Mouse (Mus musculus) liver, embryonic 18 days (tissue): ENCODE results near the gene Sde2. TPM values are rescaled to one million over a fixed set of nuclear protein-coding genes. Genes with fewer than 3 reads are reported as not detected.

Experiments
- polyA plus RNA-seq: library from polyadenylated mRNA; depleted of rRNA; stranded (reverse); fragments of >200 nt; gene quantifications from 2 replicates; pipeline ENCODE4 v1.2.3, GENCODE M21; 2012; rRNA removed

Sde2 gene
- polyA plus RNA-seq: 11.2 TPM in 2 replicates

DNA sequence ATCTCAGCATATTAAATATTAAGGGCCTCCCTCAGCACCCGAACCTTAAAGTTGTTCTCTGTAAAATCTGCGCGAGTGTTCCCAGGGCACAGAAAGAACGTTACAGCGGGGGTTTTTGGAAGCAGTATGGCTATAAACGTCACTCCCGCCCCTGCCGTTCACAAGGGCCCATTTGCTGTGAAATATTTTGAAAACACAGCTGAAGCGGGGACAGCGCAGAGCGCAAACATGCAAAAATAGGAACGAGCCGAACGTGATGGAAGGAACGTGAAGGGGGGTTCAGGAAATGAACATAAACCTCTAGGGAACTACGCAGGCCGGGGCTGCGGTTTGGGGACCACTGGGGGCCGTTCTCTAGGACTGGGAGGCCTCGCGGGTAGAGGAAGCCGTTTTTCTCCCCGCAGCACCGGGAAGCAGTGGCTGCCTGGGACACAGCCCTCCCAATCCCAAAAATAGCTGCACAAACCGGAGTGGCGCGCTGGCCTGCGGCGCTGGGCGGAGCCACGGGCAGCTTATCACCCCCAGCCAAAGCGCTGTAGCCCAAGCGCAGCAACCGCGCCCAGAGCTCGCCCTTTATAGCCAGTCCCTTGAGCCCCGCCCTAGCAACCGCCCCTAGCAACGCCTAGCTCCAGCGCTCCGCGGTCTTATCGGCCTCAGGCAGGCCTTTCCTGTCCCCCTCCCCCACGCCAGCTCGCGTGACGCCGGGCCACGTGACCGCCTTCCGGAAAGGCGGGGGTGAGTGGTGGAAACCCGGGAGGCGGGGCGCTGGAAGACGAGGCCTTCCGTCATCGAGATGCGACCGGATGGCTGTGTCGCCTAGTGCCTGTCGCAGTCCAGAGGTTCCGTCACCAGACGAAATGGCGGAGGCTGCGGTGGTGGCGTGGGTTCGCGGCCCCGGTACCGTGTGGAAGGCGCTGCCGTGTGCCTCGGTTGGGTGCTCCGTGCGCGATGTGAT is at the start of gene Sde2:
TSS of gene Sde2 (plus strand) at position 812 of the 955 bp plus-strand sequence.

DNA sequence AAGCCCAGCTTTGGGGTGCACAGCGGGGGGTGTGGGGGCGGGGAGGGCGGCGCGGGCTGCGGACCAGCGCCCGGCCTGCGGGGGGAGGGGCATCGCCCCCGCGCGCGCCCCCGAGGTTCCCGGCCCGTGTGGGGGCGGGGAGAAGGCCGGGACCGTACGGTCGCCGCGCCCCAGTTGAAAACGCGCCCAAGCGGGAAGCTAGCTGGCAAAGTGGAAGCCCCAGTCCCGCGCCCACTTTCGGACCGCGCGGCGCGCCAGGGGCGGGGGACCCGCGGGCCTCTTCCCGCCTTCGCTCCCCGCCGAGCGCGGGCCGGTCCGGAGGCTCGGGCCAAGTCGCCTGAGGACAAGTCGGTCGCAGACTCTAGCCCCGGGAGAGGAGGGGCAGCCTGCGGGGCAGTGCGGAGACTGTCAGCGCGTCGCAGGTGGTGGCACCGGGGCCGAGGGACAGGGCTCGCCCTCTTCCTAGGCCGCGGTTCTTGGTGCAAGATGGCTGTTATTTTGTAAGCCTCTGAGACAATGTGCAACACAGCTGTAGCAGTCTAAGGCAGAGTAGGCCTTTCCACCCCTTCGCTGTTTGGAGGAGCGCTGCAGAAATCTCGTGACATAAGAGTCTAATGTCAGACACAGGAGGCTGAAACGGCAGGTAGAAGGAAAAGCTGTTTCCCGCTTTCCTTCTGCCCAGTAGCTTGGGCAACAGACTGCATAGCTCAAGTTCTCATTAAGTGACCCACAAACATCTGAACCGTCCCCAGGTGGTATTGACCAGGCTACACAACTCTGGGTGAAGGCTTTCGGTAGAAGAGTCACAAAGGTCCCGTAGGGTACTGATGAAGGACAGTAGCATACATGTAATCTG is 36.8 kb upstream of the Sde2 start, which contains the start of gene H3f3a:
TSS of gene H3f3a (minus strand) at position 59 of the 856 bp plus-strand sequence.

DNA sequence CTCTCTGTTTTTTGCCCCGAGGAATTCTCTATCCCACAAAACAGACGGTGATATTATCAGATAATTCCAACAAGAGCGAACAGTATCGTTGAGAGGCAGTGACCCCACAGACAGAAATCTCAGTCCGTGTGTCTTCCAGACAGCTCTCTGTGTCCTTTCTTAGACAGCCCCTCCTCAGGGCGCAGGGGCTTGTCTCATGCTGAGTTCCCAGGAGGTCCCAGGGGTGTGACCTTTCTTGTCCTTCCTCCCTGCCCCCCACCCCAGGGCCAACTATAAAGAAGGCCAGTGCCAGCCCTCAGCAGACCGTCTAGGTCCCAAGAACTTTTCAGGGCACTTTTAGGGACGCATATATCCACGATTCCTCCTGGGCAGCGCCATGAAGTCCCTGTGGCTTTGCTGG is 41.9 kb downstream of the Sde2 start, which contains the start of gene Lefty2:
TSS of gene Lefty2 (plus strand) at position 301 of the 400 bp plus-strand sequence.

DNA sequence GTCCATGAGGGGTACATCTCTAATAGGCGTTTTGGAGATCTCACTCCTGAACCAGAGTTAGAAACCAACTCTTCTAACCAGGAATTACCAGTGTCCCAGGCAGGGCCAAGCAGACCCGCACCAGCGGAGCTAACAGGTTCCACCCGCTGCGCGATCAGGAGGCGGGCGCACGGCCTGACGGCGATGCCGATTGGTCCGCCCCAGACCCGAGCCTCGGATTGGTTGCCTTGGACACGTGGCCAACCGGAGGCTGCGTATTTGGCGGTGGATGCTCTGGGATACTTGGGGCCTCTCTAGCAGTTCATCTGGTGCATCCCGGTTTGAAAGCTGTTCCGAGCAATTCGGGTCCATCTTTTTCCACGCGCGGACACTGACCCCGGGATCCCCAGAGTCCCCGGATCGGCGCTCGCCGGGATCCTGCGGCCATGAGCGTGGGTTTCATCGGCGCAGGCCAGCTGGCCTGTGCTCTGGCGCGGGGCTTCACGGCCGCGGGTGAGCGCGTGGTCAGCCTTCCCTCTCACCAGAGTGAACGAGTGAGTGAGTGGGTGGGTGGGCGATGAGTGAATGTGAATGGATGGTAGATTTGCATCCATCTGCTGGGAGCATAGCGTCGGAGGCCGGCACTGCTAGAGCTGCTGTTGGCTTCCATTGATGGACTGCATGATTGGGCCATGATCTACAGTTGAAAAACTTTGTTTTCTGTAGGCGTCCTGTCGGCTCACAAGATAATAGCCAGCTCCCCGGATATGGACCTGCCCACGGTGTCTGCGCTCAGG is 53.3 kb downstream of the Sde2 start, which contains the start of gene Pycr2:
TSS of gene Pycr2 (plus strand) at position 255 of the 776 bp plus-strand sequence.

Other genes with a start within 250 kb of the Sde2 start
- gene Lin9, start 210.0 kb upstream of the Sde2 start, polyA plus RNA-seq: 4.1 and 5.1 TPM in 2 replicates
- gene Mixl1, start 154.1 kb upstream of the Sde2 start, polyA plus RNA-seq: 0.01 TPM in 1 of 2 replicates, not detected in the other
- gene Acbd3, start 125.1 kb upstream of the Sde2 start, polyA plus RNA-seq: 12.1 and 13.3 TPM in 2 replicates
- 703 and 735 TPM in 2 replicates for gene H3f3a, start 37.2 kb upstream of the Sde2 start, polyA plus RNA-seq
- gene Lefty2, start 42.0 kb downstream of the Sde2 start, polyA plus RNA-seq: 0.06 TPM in 1 of 2 replicates, not detected in the other
- gene Pycr2, start 53.2 kb downstream of the Sde2 start, polyA plus RNA-seq: 30.6 and 30.9 TPM in 2 replicates
- 4.4 and 4.9 TPM in 2 replicates for gene Lefty1, start 83.9 kb downstream of the Sde2 start, polyA plus RNA-seq
- gene Tmem63a, start 91.2 kb downstream of the Sde2 start, polyA plus RNA-seq: 9.4 and 11.3 TPM in 2 replicates
- gene Ephx1, start 169.8 kb downstream of the Sde2 start, polyA plus RNA-seq: 18.0 and 35.4 TPM in 2 replicates
- gene 9130409I23Rik, start 200.1 kb downstream of the Sde2 start, polyA plus RNA-seq: 0.12 and 0.28 TPM in 2 replicates